Mouse (Mus musculus) common myeloid progenitor, adult 5-6 weeks (primary cell): ENCODE results near the gene Smarca2. TPM values are rescaled to one million over a fixed set of nuclear protein-coding genes. Genes with fewer than 3 reads are reported as not detected.

Experiments used
- ATAC-seq: replicated peaks from 2 replicates; pipeline ENCODE4 v1.8.0; 2016; ENCODE audit warnings: low read depth, mild to moderate bottlenecking, moderate TSS enrichment, inconsistent platforms; ENCODE audit not compliant: poor library complexity, severe bottlenecking
- total RNA-seq: library from RNA; stranded (forward); fragments of 200-1000, 187-1606 nt; gene quantifications from 2 replicates; pipeline ENCODE4 v1.2.3, GENCODE M21; 2017

Gene Smarca2
- total RNA-seq, 1 experiment from 2014 or later: 109 TPM

- no peak for ATAC-seq
Observed at GRCm38 (mm10) chr19:26682130-26682529, 77.3 kb downstream of the Smarca2 start.

- ATAC-seq: no peak
Observed at GRCm38 (mm10) chr19:26682731-26683130, 77.9 kb downstream of the Smarca2 start.

- no peak for ATAC-seq
Observed at GRCm38 (mm10) chr19:26683731-26684130, 78.9 kb downstream of the Smarca2 start.

- ATAC-seq: no peak
Observed at GRCm38 (mm10) chr19:26690516-26690915, 85.7 kb downstream of the Smarca2 start.

GRCm38 (mm10) chr19:26697107-26697506 lies 92.3 kb downstream of the Smarca2 start:
- ATAC-seq: peak; percentile 62

GRCm38 (mm10) chr19:26704545-26705209 lies 99.8 kb downstream of the Smarca2 start:
- ATAC-seq: no peak

- peak; percentile 52; the same call in 1 of the 2 replicates for ATAC-seq
Observed at GRCm38 (mm10) chr19:26706910-26707309, 102.1 kb downstream of the Smarca2 start.

GRCm38 (mm10) chr19:26709095-26709494 lies 104.2 kb downstream of the Smarca2 start:
- ATAC-seq: no peak

- peak; percentile 54; the same call in 1 of the 2 replicates for ATAC-seq
Observed at GRCm38 (mm10) chr19:26711268-26711667, 106.4 kb downstream of the Smarca2 start.

GRCm38 (mm10) chr19:26716217-26716616 lies 111.4 kb downstream of the Smarca2 start:
- ATAC-seq: no peak

- peak; percentile 72 for ATAC-seq
Observed at GRCm38 (mm10) chr19:26718221-26718620, 113.4 kb downstream of the Smarca2 start.

- ATAC-seq: no peak
Observed at GRCm38 (mm10) chr19:26719161-26719560, 114.3 kb downstream of the Smarca2 start.

GRCm38 (mm10) chr19:26721741-26722140 lies 116.9 kb downstream of the Smarca2 start:
- ATAC-seq: no peak

- no peak for ATAC-seq
Observed at GRCm38 (mm10) chr19:26723899-26724298, 119.0 kb downstream of the Smarca2 start.

GRCm38 (mm10) chr19:26724626-26725025 lies 119.8 kb downstream of the Smarca2 start:
- no peak for ATAC-seq

GRCm38 (mm10) chr19:26727796-26728195 lies 122.9 kb downstream of the Smarca2 start:
- ATAC-seq: no peak

GRCm38 (mm10) chr19:26730486-26730885 lies 125.6 kb downstream of the Smarca2 start:
- ATAC-seq: no peak

- no peak for ATAC-seq
Observed at GRCm38 (mm10) chr19:26731121-26731520, 126.3 kb downstream of the Smarca2 start.

- 0 out of 2 replicates have a peak, but pooled peaks have one; percentile 39 for ATAC-seq
Observed at GRCm38 (mm10) chr19:26731809-26732208, 127.0 kb downstream of the Smarca2 start.

- no peak for ATAC-seq
Observed at GRCm38 (mm10) chr19:26733055-26733454, 128.2 kb downstream of the Smarca2 start.

- no peak for ATAC-seq
Observed at GRCm38 (mm10) chr19:26733546-26734100, 128.8 kb downstream of the Smarca2 start.

GRCm38 (mm10) chr19:26734704-26735109 lies 129.9 kb downstream of the Smarca2 start:
- ATAC-seq: no peak
